Mouse (Mus musculus) intestine, postnatal 0 days (tissue): ENCODE data around the gene Uchl4. TPM values are rescaled to one million over a fixed set of nuclear protein-coding genes. Genes with fewer than 3 reads are reported as not detected.

ENCODE experiments used
- ATAC-seq: fragments of 200-750 bp; cut with Nextera tagmentation; 2 replicates; pipeline ENCODE4 v1.8.0; 2017; ENCODE audit warnings: mild to moderate bottlenecking, moderate TSS enrichment, moderate library complexity
- H3K27ac ChIP-seq: fragments of 300-500 bp; sonication (generic); 2 replicates; pipeline ENCODE4 v1.5.1; 2014; ENCODE audit warnings: mild to moderate bottlenecking, low read depth, low read length, moderate library complexity
- H3K27me3 ChIP-seq: fragments of 300-500 bp; sonication (generic); replicated peaks from 2 replicates; pipeline ENCODE4 v1.6.1; 2014; ENCODE audit warnings: low read length, mixed read lengths; ENCODE audit not compliant: control insufficient read depth, insufficient read depth
- H3K36me3 ChIP-seq: fragments of 300-500 bp; sonication (generic); 2 replicates; pipeline ENCODE4 v1.6.1; 2014; ENCODE audit warnings: mild to moderate bottlenecking, moderate library complexity; ENCODE audit not compliant: control insufficient read depth, insufficient read depth
- H3K4me1 ChIP-seq: fragments of 300-500 bp; sonication (generic); replicated peaks from 2 replicates; pipeline ENCODE4 v1.6.1; 2014; ENCODE audit warnings: antibody characterized with exemption, low read length, mixed read lengths; ENCODE audit not compliant: control insufficient read depth, insufficient read depth
- H3K4me2 ChIP-seq: fragments of 300-500 bp; sonication (generic); replicated peaks from 2 replicates; pipeline ENCODE4 v1.6.1; 2014; ENCODE audit warnings: low read depth, mild to moderate bottlenecking, moderate library complexity
- H3K4me3 ChIP-seq: fragments of 300-500 bp; sonication (generic); 2 replicates; pipeline ENCODE4 v1.5.1; 2014; ENCODE audit warnings: low read depth, low read length
- H3K9ac ChIP-seq: fragments of 300-500 bp; sonication (generic); 2 replicates; pipeline ENCODE4 v1.6.1; 2014; ENCODE audit warnings: mild to moderate bottlenecking, low read depth, low read length
- H3K9me3 ChIP-seq: fragments of 300-500 bp; sonication (generic); 2 replicates; pipeline ENCODE4 v1.6.1; 2016; ENCODE audit warnings: mixed run types; ENCODE audit not compliant: control insufficient read depth
- CTCF ChIP-seq: sonication (generic); IDR thresholded peaks from 2 replicates; pipeline ENCODE4 v1.5.1; 2016; ENCODE audit warnings: low read depth, mild to moderate bottlenecking, control low read depth, antibody characterized with exemption, moderate library complexity
- WGBS: fragments of 180-500 bp; shearing (Covaris S2); extraction: QIAGEN DNeasy Blood & Tissue Kit; methylation state at CpG from one replicate; pipeline ENCODE4 v1.1.7; 2014; 5-methylcytosine and 5-hydroxymethylcytosine counted together
- polyA plus RNA-seq: library from polyadenylated mRNA; unstranded; fragments of >200 nt; fragmentation: Nextera tagmentation; extraction: Ambion mirVana; gene quantifications from 2 replicates; pipeline ENCODE4 v1.2.1, GENCODE M21; 2015

The Uchl4 gene
- polyA plus RNA-seq, 1 experiment from 2014 or later: 2.0 TPM

DNA sequence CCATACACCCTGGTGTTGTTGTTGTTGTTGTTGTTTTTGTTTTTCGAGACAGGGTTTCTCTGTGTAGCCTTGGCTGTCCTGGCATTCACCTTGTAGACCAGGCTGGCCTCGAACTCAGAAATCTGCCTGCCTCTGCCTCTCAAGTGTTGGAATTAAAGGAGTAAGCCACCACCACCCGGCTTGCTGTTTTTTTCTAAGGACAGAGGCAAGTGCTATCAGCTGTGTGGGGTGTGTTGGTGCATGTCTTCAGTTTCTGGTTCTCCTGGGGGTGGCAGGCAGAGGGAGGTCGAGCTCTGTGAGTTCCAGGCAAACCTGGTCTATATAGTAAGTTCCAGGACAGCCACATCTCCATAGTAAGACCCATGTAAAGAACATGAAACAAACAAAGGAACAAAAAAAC lies 39.3 kb downstream of the Uchl4 start:
- no peak for ATAC-seq
- H3K4me3 ChIP-seq: no peak overlapping the region
- no peaks in the 10 kb centered on the region for H3K4me1 ChIP-seq
- no peak for TF ChIP-seq CTCF
- H3K4me2 ChIP-seq: no peak overlapping the region
- no peaks in the 10 kb centered on the region for H3K36me3 ChIP-seq
- H3K27me3 ChIP-seq: no peaks in the 10 kb centered on the region
- no peak overlapping the region for H3K9ac ChIP-seq
- no peak overlapping the region for H3K27ac ChIP-seq
- no peaks in the 10 kb centered on the region for H3K9me3 ChIP-seq
- WGBS: 81% methylated on average over 4 of the region's 4 CpGs

DNA sequence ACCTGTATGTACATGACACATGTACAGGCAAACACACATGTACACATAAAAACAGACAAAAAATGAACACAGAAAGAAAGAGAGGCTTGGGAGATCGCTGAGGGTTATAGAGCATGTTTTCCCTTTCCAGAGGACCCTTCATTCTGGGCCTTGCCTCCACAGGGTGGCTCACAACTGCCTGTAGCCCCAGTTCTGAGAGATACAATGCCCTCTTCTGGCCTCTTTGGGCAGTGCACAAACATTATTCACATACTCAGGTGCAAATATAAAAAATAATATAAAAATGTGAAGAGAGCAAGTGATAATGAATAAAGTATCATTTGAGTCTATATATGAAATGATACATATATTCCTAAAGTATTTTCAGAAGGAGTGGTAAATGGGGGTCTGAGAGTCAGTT lies 39.9 kb downstream of the Uchl4 start:
- Histone ChIP-seq H3K36me3 (no peaks in the 10 kb centered on the region), H3K4me3 (no peak overlapping the region), H3K9me3 (no peaks in the 10 kb centered on the region), H3K27me3 (no peaks in the 10 kb centered on the region), H3K4me2 (no peak overlapping the region), H3K9ac (no peak overlapping the region), H3K27ac (no peak overlapping the region), H3K4me1 (no peaks in the 10 kb centered on the region)
- no peak for ATAC-seq
- TF ChIP-seq CTCF: peak; percentile 51
- whole genome bisulfite sequencing: 78% methylated on average over 1 of the region's 1 CpGs

DNA sequence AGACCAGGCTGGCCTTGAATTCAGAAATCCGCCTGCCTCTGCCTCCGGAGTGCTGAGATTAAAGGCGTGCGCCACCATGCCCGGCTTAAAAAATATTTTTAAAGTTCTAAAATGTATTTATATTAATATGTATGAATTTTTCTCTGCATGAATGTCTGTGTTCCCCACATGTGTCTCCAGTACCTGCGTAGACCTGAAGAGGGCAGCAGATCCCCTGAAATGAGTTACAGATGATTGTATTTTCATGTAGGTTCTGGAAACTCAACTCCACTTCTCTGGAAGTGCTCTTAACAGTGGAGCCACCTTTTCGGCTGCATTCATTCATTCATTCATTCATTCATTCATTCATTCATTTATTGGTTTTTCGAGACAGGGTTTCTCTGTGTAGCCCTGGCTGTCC lies 42.7 kb downstream of the Uchl4 start:
- Histone ChIP-seq H3K27ac (no peak overlapping the region), H3K4me1 (no peaks in the 10 kb centered on the region), H3K9ac (no peak overlapping the region), H3K27me3 (no peaks in the 10 kb centered on the region), H3K9me3 (no peaks in the 10 kb centered on the region), H3K4me3 (no peak overlapping the region), H3K36me3 (no peaks in the 10 kb centered on the region), H3K4me2 (no peak overlapping the region)
- 68% methylated on average over 8 of the region's 8 CpGs for WGBS
- no peak for ATAC-seq
- TF ChIP-seq CTCF: peak; percentile 81

DNA sequence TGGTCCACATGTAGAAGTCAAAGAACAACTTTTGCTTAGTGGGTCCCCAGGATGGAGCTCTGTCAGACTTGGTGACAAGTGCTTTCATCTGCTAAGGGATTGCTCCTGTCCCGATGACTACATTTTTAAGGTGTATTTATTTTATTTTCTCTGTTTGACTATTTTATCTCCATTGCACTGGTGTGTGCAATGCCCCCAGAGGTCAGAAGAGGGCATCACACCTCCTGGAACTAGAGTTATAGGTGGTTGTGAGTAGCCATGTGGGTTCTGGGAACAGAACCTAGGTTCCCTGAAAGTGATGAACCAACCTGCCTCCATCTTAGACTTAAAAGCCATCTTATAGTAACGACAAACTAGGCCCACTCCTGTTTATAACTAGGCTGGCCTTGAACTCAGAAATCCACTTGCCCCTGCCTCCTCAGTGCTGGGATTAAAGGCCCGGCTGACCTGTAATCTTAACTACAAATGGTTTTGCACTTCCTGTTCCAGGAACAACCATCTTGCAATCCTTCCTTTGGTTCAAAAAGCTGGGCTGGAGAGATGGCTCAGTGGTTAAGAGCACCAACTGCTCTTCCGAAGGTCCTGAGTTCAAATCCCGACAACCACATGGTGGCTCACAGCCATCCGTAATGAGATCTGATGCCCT lies 43.8 kb downstream of the Uchl4 start:
- ATAC-seq: no peak
- 92% methylated on average over 6 of the region's 6 CpGs for WGBS
- Histone ChIP-seq H3K36me3 (no peaks in the 10 kb centered on the region), H3K9me3 (no peaks in the 10 kb centered on the region), H3K4me3 (no peak overlapping the region), H3K4me2 (no peak overlapping the region), H3K9ac (no peak overlapping the region), H3K4me1 (no peaks in the 10 kb centered on the region), H3K27ac (no peak overlapping the region), H3K27me3 (no peaks in the 10 kb centered on the region)
- no peak; the same call in 1 of the 2 replicates for TF ChIP-seq CTCF

DNA sequence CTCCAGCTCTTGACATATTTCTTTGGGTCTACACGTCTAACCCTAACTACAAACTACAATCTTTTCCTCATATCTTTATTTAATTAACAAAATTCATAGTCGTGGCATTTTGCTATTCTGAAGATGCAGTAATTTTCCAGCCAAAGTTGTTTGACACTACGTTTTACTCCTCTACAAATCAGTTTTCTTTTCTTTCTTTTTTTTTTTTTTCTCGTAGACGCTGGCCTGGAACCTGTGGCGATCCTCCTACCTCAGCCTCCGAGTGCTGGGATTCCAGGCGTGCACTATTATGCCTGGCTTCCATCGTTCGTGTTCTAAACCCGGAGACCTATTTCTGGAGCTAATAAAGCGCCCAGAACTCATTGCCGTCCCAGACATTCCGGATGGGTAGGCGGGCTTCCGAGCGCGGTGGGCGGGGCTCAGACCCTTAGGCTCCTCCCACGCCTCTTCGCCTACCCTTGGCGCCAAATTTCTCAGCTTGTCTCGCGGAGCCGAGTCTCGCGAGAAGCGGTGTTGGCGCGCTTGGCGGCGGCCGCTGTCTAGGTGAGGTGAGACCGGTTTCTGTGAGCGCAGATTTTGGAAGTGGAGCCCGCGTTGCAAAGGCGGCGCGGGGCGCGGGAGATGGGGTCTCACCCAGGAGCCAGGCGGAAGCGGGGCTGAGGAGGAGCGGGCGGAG lies 46.2 kb downstream of the Uchl4 start, which contains the start of gene Tipin:
TSS of gene Tipin (plus strand) at position 477 of the 676 bp plus-strand sequence.
- H3K9ac ChIP-seq: peak within 1 kb of the TSS; percentile 77
- TF ChIP-seq CTCF: no peak
- H3K4me3 ChIP-seq: peak within 1 kb of the TSS; percentile 76
- H3K9me3 ChIP-seq: no peaks in the 10 kb centered on the region
- ATAC-seq: peak; percentile 87
- no peaks in the 10 kb centered on the region for H3K4me1 ChIP-seq
- H3K27me3 ChIP-seq: no peaks in the 10 kb centered on the region
- WGBS: 1% methylated on average over 46 of the region's 46 CpGs
- H3K36me3 ChIP-seq: no peaks in the 10 kb centered on the region
- peak within 1 kb of the TSS; percentile 83 for H3K4me2 ChIP-seq
- peak within 1 kb of the TSS; percentile 63; the same call in 1 of the 2 replicates for H3K27ac ChIP-seq

DNA sequence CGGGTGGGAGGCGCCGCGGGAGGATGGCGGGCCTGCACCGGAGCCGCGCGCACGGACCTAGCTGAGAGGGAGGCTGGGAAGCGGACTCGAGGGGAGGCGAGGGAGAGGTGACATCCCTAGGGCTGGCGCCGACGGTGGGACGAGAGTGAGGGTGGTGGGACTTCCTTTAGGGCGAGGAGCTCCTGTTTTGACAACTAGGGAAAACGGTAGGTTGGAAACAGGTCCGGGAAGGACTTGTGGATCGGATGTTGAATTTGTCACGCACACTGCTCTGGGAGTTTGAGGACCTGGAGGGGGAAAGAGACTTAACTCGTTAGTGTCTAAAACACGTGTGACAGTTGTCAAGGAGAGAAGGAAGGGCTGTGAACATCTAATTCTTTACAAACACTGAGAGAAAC lies 46.8 kb downstream of the Uchl4 start:
- peak overlapping the region; percentile 63; the same call in 1 of the 2 replicates for H3K27ac ChIP-seq
- WGBS: under 1% methylated on average over 24 of the region's 24 CpGs
- H3K9me3 ChIP-seq: no peaks in the 10 kb centered on the region
- peak overlapping the region; percentile 83 for H3K4me2 ChIP-seq
- TF ChIP-seq CTCF: no peak
- peak overlapping the region; percentile 76 for H3K4me3 ChIP-seq
- no peaks in the 10 kb centered on the region for H3K4me1 ChIP-seq
- peak; percentile 79 for ATAC-seq
- no peaks in the 10 kb centered on the region for H3K36me3 ChIP-seq
- H3K9ac ChIP-seq: peak overlapping the region; percentile 77
- no peaks in the 10 kb centered on the region for H3K27me3 ChIP-seq
